In genomic region chr10:123263876-123264309, GRCm38 (mm10) we compare ENCODE assay signal across 8 mouse cellular contexts. TPM values are rescaled to one million over a fixed set of nuclear protein-coding genes. Genes with fewer than 3 reads are reported as not detected.
DNase-seq lines count a peak whose midpoint lies in the region; ATAC-seq lines count a peak whose summit lies in the region.

TSS of gene Fam19a2 (plus strand) at chr10:123263996.

- peak within 1 kb of the TSS; percentile 70 for H3K4me3 ChIP-seq in heart, embryonic 10.5 days
- peak within 1 kb of the TSS; percentile 61 for H3K4me3 ChIP-seq in kidney, embryonic 14.5 days (ENCODE audit: low read length)
- peak within 1 kb of the TSS; percentile 40 for H3K4me3 ChIP-seq in liver, embryonic 11.5 days (ENCODE audit: low read depth, low read length)

- H3K4me1 ChIP-seq in heart, embryonic 10.5 days: peaks cover 16% of the 10 kb centered on the region; the same call in 1 of the 2 replicates
- no peaks in the 10 kb centered on the region for H3K4me1 ChIP-seq in kidney, embryonic 14.5 days (ENCODE audit: control insufficient read depth, insufficient read depth, low read length)
- no peaks in the 10 kb centered on the region for H3K4me1 ChIP-seq in liver, embryonic 11.5 days (replicated peaks; ENCODE audit: control insufficient read depth, insufficient read depth, low read length)

- DNase-seq in A20 (ENCODE audit: low read depth, low spot score): peak; percentile 57
- DNase-seq in adrenal gland, adult 2 months: peak; percentile 47
- DNase-seq in embryo, embryonic 9.5 days (ENCODE audit: extremely low spot score): peak; percentile 77
- peak; percentile 81 for DNase-seq in heart, embryonic 10.5 days (ENCODE audit: low spot score)
- DNase-seq in liver, embryonic 11.5 days (ENCODE audit: low spot score): peak; percentile 65
- DNase-seq in natural killer cell, adult 2 months (ENCODE audit: low spot score in 2 of 2): peak; percentile 11 to 36
- peak; percentile 1 to 4 for DNase-seq in thymus, adult 18-20 months

- peak within 1 kb of the TSS; percentile 8; the same call in 1 of the 2 replicates for H3K27ac ChIP-seq in heart, embryonic 10.5 days
- no peak within 1 kb of the TSS for H3K27ac ChIP-seq in kidney, embryonic 14.5 days (ENCODE audit: low read depth, low read length)
- H3K27ac ChIP-seq in liver, embryonic 11.5 days (ENCODE audit: low read depth, low read length): no peak within 1 kb of the TSS

- peaks cover 30% of the 10 kb centered on the region for H3K27me3 ChIP-seq in heart, embryonic 10.5 days (ENCODE audit: insufficient read depth, poor library complexity, severe bottlenecking)
- no peaks in the 10 kb centered on the region for H3K27me3 ChIP-seq in kidney, embryonic 14.5 days (ENCODE audit: control insufficient read depth, insufficient read depth, low read length)
- peaks cover 37% of the 10 kb centered on the region for H3K27me3 ChIP-seq in liver, embryonic 11.5 days (replicated peaks; ENCODE audit: control insufficient read depth, insufficient read depth, low read length)

- H3K9ac ChIP-seq in kidney, embryonic 14.5 days (ENCODE audit: low read depth, low read length): peak within 1 kb of the TSS; percentile 58; the same call in 1 of the 2 replicates
- H3K9ac ChIP-seq in liver, embryonic 11.5 days (ENCODE audit: low read depth, low read length): no peak within 1 kb of the TSS

- H3K36me3 ChIP-seq in heart, embryonic 10.5 days: no peaks in the 10 kb centered on the region
- no peaks in the 10 kb centered on the region for H3K36me3 ChIP-seq in kidney, embryonic 14.5 days (ENCODE audit: control insufficient read depth, insufficient read depth, low read length)
- no peaks in the 10 kb centered on the region for H3K36me3 ChIP-seq in liver, embryonic 11.5 days (ENCODE audit: control insufficient read depth, insufficient read depth, low read length)

- WGBS in heart, embryonic 10.5 days: 2% methylated on average over 12 of the region's 12 CpGs
- under 1% methylated on average over 12 of the region's 12 CpGs for WGBS in kidney, embryonic 14.5 days
- WGBS in liver, embryonic 11.5 days: 3% methylated on average over 12 of the region's 12 CpGs

- no peaks in the 10 kb centered on the region for H3K9me3 ChIP-seq in heart, embryonic 10.5 days
- H3K9me3 ChIP-seq in kidney, embryonic 14.5 days (ENCODE audit: control insufficient read depth, low read length): no peaks in the 10 kb centered on the region
- no peaks in the 10 kb centered on the region for H3K9me3 ChIP-seq in liver, embryonic 11.5 days (ENCODE audit: control insufficient read depth, low read length)

- H3K4me2 ChIP-seq in kidney, embryonic 14.5 days (replicated peaks; ENCODE audit: low read depth, low read length): peak within 1 kb of the TSS; percentile 95
- H3K4me2 ChIP-seq in liver, embryonic 11.5 days: peak within 1 kb of the TSS; percentile 66

- ATAC-seq in kidney, embryonic 14.5 days (ENCODE audit: low FRiP score, low TSS enrichment): peak; percentile 38
- ATAC-seq in liver, embryonic 11.5 days (replicated peaks; ENCODE audit: low FRiP score): peak; percentile 27; the same call in 1 of the 2 replicates

RNA-seq across cellular contexts. Expression of gene Fam19a2, which starts in this region (rescaled TPM):
- 1 to 10 TPM in 1 of 2 experiments, under 1 TPM in 1; 0.52 to 1.0 TPM for total RNA-seq in adrenal gland, adult 2 months (2021)
- polyA plus RNA-seq in adrenal gland, adult 2 months (2012; rRNA removed): 0.12 and 0.13 TPM in 2 replicates
- polyA plus RNA-seq in heart, embryonic 10.5 days (2016; fragmentation: Nextera tagmentation; extraction: Ambion mirVana): 0.49 and 0.72 TPM in 2 replicates
- 5.3 and 5.4 TPM in 2 replicates for polyA plus RNA-seq in kidney, embryonic 14.5 days (2014; fragmentation: Nextera tagmentation; extraction: Ambion mirVana)
- 0.58 and 0.75 TPM in 2 replicates for polyA plus RNA-seq in liver, embryonic 11.5 days (2014; fragmentation: Nextera tagmentation; extraction: Ambion mirVana)

Comparison
In these comparisons a context has a peak if more than half of its experiments do, and no peak if none do; other contexts are left out.
1. Peak in DNase-seq, H3K4me3 ChIP-seq and H3K27ac ChIP-seq in heart, embryonic 10.5 days; RNA of the gene not detected or under 1 TPM.
2. Peak in DNase-seq, ATAC-seq, H3K4me3 ChIP-seq and H3K4me2 ChIP-seq in liver, embryonic 11.5 days; RNA of the gene not detected or under 1 TPM.
3. DNase-seq: peak in every context shown above with its lines; median percentile 81 in heart, embryonic 10.5 days; 77 in embryo, embryonic 9.5 days; 65 in liver, embryonic 11.5 days; 57 in A20; 47 in adrenal gland, adult 2 months; 24 in natural killer cell, adult 2 months; 2 in thymus, adult 18-20 months.